Mouse (Mus musculus): ENCODE measurements around the gene Vps9d1. TPM values are rescaled to one million over a fixed set of nuclear protein-coding genes. Genes with fewer than 3 reads are reported as not detected.
"Not testable (repeated sequence)": the region's sequence is repeated elsewhere in the genome, so short reads cannot be mapped to it uniquely, and the experiment has no call there.

Gene Vps9d1
- polyA plus RNA-seq, 1 experiment, result 30.1 TPM

DNA sequence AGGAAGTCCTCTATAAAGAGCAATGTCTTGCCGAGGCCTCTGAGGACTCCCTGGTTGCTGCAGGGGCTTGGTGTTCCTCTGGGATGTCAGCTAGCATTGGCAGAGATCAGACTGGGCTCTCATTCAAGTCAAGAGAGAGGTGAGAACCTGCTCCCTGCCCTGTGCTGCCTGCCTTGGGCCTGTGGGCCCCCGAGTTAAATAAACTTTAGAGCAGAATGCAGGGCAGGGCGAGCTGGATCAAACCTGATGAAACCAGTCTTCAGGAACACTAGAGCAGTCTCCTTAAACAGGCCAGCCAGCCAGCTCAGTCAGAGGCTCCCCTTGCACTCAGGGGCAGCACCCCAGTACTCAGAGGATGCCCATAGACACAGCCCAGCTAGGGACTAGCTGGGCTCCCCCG is 17.8 kb upstream of the Vps9d1 start:
- 85% methylated on average over 4 of the region's 4 CpGs for WGBS
- Histone ChIP-seq H3K4me3 (replicated peaks; ENCODE audit: control insufficient read depth, low read depth, low read length) (no peak overlapping the region), H3K4me1 (ENCODE audit: control insufficient read depth, insufficient read depth, low read length) (no peaks in the 10 kb centered on the region; the same call in 1 of the 2 replicates), H3K27ac (ENCODE audit: control insufficient read depth, insufficient read depth, low read depth, low read length, poor library complexity) (no peak overlapping the region)
- no peak for TF ChIP-seq POLR2A (IDR thresholded peaks at IDR 0.05; ENCODE audit: borderline replicate concordance, control insufficient read depth, low read depth, low read length)
- TF ChIP-seq CTCF (IDR thresholded peaks at IDR 0.05; ENCODE audit: control insufficient read depth, insufficient read depth, low read length), result no peak

DNA sequence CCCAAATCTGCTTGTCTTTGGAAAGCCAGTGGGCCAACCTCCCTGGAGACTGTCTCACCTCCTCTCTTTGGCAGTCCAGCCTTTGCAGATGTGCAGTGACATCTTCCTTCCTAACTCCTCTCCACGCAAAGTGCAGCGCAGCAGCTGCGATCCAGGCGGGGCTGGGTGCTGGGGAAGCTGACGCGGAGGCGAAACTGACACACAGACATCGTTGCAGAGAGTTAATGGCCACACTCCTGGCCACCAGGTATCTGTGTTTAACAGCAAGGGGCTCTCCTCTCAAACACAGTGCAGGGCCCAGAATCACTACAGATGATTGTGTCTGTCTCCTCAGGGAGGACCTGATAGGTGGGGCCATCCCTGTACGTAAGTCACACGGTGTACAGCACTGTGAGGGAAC is 17.0 kb upstream of the Vps9d1 start:
- H3K4me1 ChIP-seq (ENCODE audit: control insufficient read depth, insufficient read depth, low read length), result no peaks in the 10 kb centered on the region
- H3K4me3 ChIP-seq (replicated peaks; ENCODE audit: control insufficient read depth, low read depth, low read length), result no peak overlapping the region
- WGBS, result 83% methylated on average over 10 of the region's 10 CpGs
- TF ChIP-seq POLR2A (IDR thresholded peaks at IDR 0.05; ENCODE audit: borderline replicate concordance, control insufficient read depth, low read depth, low read length) (no peak), CTCF (IDR thresholded peaks at IDR 0.05; ENCODE audit: control insufficient read depth, insufficient read depth, low read length) (no peak)
- H3K27ac ChIP-seq (ENCODE audit: control insufficient read depth, insufficient read depth, low read depth, low read length, poor library complexity), result no peak overlapping the region

- Histone ChIP-seq H3K27ac (ENCODE audit: control insufficient read depth, insufficient read depth, low read depth, low read length, poor library complexity) (no peak overlapping the region), H3K4me1 (ENCODE audit: control insufficient read depth, insufficient read depth, low read length) (no peaks in the 10 kb centered on the region), H3K4me3 (replicated peaks; ENCODE audit: control insufficient read depth, low read depth, low read length) (no peak overlapping the region)
- TF ChIP-seq POLR2A (IDR thresholded peaks at IDR 0.05; ENCODE audit: borderline replicate concordance, control insufficient read depth, low read depth, low read length) (no peak), CTCF (IDR thresholded peaks at IDR 0.05; ENCODE audit: control insufficient read depth, insufficient read depth, low read length) (no peak)
- WGBS, result 92% methylated on average over 14 of the region's 14 CpGs
These were observed 13.9 kb upstream of the Vps9d1 start for GRCm38 (mm10) chr8:123267926-123268656.

DNA sequence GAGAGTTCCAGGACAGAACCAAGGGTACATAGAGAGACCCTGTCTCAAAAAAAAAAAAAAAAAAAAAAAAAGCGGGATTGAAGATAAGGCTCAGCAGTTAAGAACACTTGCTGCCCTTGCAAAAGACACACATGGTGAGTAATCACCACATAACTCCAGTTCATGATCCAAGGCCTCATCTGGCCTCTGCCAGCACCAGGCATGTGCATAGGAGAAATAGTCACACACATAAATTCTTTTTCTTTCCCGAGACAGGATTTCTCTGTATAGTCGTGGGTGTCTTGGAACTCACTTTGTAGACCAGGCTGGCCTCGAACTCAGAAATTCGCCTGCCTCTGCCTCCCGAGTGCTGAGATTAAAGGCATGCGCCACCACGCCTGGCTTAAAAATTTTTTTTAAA is 3.4 kb upstream of the Vps9d1 start:
- not testable (repeated sequence) for H3K27ac ChIP-seq (ENCODE audit: control insufficient read depth, insufficient read depth, low read depth, low read length, poor library complexity); H3K4me1 ChIP-seq (ENCODE audit: control insufficient read depth, insufficient read depth, low read length); H3K4me3 ChIP-seq (replicated peaks; ENCODE audit: control insufficient read depth, low read depth, low read length)
- WGBS, result 92% methylated on average over 8 of the region's 8 CpGs

- H3K27ac ChIP-seq (ENCODE audit: control insufficient read depth, insufficient read depth, low read depth, low read length, poor library complexity), result no peak overlapping the region
- WGBS, result 90% methylated on average over 3 of the region's 3 CpGs
- TF ChIP-seq CTCF (IDR thresholded peaks at IDR 0.05; ENCODE audit: control insufficient read depth, insufficient read depth, low read length) (no peak), POLR2A (IDR thresholded peaks at IDR 0.05; ENCODE audit: borderline replicate concordance, control insufficient read depth, low read depth, low read length) (no peak)
- H3K4me1 ChIP-seq (ENCODE audit: control insufficient read depth, insufficient read depth, low read length), result no peaks in the 10 kb centered on the region; the same call in 1 of the 2 replicates
- no peak overlapping the region for H3K4me3 ChIP-seq (replicated peaks; ENCODE audit: control insufficient read depth, low read depth, low read length)
These were observed 3.0 kb upstream of the Vps9d1 start for GRCm38 (mm10) chr8:123257114-123257513.

GRCm38 (mm10) chr8:123255170-123255569 is 1.0 kb upstream of the Vps9d1 start:
- TF ChIP-seq CTCF (IDR thresholded peaks at IDR 0.05; ENCODE audit: control insufficient read depth, insufficient read depth, low read length) (no peak), POLR2A (IDR thresholded peaks at IDR 0.05; ENCODE audit: borderline replicate concordance, control insufficient read depth, low read depth, low read length) (no peak)
- Histone ChIP-seq H3K4me3 (replicated peaks; ENCODE audit: control insufficient read depth, low read depth, low read length) (peak overlapping the region; percentile 94), H3K4me1 (ENCODE audit: control insufficient read depth, insufficient read depth, low read length) (peaks cover 1% of the 10 kb centered on the region; the same call in 1 of the 2 replicates), H3K27ac (ENCODE audit: control insufficient read depth, insufficient read depth, low read depth, low read length, poor library complexity) (no peak overlapping the region; the same call in 1 of the 2 replicates)
- 57% methylated on average over 6 of the region's 6 CpGs for WGBS

- Histone ChIP-seq H3K4me1 (ENCODE audit: control insufficient read depth, insufficient read depth, low read length) (peaks cover 1% of the 10 kb centered on the region; the same call in 1 of the 2 replicates), H3K4me3 (replicated peaks; ENCODE audit: control insufficient read depth, low read depth, low read length) (peak overlapping the region; percentile 94), H3K27ac (ENCODE audit: control insufficient read depth, insufficient read depth, low read depth, low read length, poor library complexity) (peak overlapping the region; percentile 81)
- WGBS, result under 1% methylated on average over 39 of the region's 40 CpGs
- TF ChIP-seq POLR2A (IDR thresholded peaks at IDR 0.05; ENCODE audit: borderline replicate concordance, control insufficient read depth, low read depth, low read length) (no peak), CTCF (IDR thresholded peaks at IDR 0.05; ENCODE audit: control insufficient read depth, insufficient read depth, low read length) (no peak)
These were observed 573 bp downstream of the Vps9d1 start for GRCm38 (mm10) chr8:123253451-123254098.

DNA sequence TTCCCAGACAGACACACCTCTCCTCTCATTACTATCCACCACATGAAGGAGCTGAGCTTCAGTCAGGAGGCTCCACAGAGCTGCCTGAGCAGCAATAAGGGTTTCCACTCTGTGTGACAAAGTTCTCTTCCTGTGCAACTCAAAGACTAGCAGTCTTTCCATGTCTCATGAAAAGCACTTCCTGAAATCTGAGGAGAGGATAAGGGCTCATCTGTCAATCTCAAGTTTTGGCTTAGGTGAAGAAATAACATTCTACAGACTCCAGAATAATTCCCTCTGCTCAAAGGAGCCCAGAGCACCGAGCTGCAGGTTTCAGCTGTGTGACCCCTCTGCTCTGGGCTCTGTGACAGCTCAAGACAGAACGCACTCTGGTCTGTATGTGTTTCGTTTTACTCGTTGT is 1.2 kb downstream of the Vps9d1 start:
- H3K4me1 ChIP-seq (ENCODE audit: control insufficient read depth, insufficient read depth, low read length), result peaks cover 3% of the 10 kb centered on the region; the same call in 1 of the 2 replicates
- peak overlapping the region; percentile 81; the same call in 1 of the 2 replicates for H3K27ac ChIP-seq (ENCODE audit: control insufficient read depth, insufficient read depth, low read depth, low read length, poor library complexity)
- 33% methylated on average over 4 of the region's 4 CpGs for WGBS
- peak overlapping the region; percentile 19 for H3K4me3 ChIP-seq (replicated peaks; ENCODE audit: control insufficient read depth, low read depth, low read length)
- TF ChIP-seq POLR2A (IDR thresholded peaks at IDR 0.05; ENCODE audit: borderline replicate concordance, control insufficient read depth, low read depth, low read length) (no peak), CTCF (IDR thresholded peaks at IDR 0.05; ENCODE audit: control insufficient read depth, insufficient read depth, low read length) (no peak)
